8 mouse cellular contexts compared by ENCODE assay signal in the genomic region with DNA sequence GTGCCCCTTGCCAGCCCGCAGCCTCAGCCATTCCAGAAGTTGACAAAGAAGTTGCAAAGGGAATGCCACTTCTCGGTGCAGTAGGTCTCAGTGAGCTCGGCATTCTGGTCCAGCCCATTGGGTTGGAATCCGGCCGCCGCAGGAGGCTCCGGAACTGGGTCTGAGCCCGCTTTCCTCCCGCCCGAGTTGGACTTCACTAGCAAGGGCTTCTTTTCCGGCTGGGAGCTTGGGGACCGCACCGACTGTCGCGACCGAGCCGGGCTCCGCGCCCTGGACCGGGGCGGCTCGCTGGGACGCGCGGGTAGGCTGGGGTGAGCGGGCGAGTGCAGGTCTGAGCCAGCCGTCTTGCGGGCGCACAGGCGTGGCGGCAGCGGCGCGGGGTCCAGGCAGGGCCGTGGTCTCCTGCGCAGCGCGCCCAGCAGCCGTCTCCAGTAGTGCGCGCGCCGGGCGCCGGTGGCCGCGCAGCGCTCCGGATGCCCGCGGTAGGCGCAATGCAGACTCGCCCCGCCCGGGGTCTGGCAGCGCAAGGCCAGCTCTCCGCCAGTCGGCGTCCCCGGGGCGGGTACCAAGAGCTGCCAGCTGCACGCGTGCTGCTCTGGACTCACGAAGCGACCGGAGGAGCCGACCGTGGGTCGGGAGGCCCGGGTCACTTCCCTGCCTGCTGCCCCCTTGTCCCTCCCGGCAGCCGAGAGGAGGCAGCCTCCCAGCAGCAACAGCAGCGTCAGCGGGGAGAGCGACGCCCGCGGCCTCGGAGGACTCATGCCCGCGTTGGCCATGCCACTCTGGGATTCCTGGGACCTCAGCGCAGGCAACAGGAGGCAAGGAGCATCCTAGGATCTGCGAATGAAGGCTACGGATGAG. TPM values are rescaled to one million over a fixed set of nuclear protein-coding genes. Genes with fewer than 3 reads are reported as not detected.
A peak's percentile ranks its signal among the peaks of the same experiment; 100 is the strongest.
DNase-seq lines count a peak whose midpoint lies in the region; ATAC-seq lines count a peak whose summit lies in the region.

No protein-coding gene starts in this region.

- peak overlapping the region; percentile 81 for H3K9ac ChIP-seq in intestine, embryonic 14.5 days (ENCODE audit: low read length)
- H3K9ac ChIP-seq in midbrain, embryonic 11.5 days (ENCODE audit: low read length), result peak overlapping the region; percentile 96

- H3K4me2 ChIP-seq in intestine, embryonic 14.5 days (ENCODE audit: low read length), result peak overlapping the region; percentile 60
- H3K4me2 ChIP-seq in midbrain, embryonic 11.5 days, result peak overlapping the region; percentile 72

- no peaks in the 10 kb centered on the region for H3K4me1 ChIP-seq in intestine, embryonic 14.5 days (replicated peaks; ENCODE audit: control insufficient read depth, insufficient read depth, low read length)
- peaks cover 9% of the 10 kb centered on the region for H3K4me1 ChIP-seq in midbrain, embryonic 11.5 days (ENCODE audit: control insufficient read depth, insufficient read depth, low read length)

- no peaks in the 10 kb centered on the region for H3K27me3 ChIP-seq in intestine, embryonic 14.5 days (replicated peaks; ENCODE audit: control insufficient read depth, insufficient read depth, low read length)
- no peaks in the 10 kb centered on the region for H3K27me3 ChIP-seq in midbrain, embryonic 11.5 days (ENCODE audit: control insufficient read depth, insufficient read depth, low read length)

- H3K36me3 ChIP-seq in intestine, embryonic 14.5 days (ENCODE audit: control insufficient read depth, insufficient read depth, low read length), result no peaks in the 10 kb centered on the region
- no peaks in the 10 kb centered on the region for H3K36me3 ChIP-seq in midbrain, embryonic 11.5 days (ENCODE audit: control insufficient read depth, insufficient read depth, low read length)

- intact Hi-C loops in gastrocnemius, postnatal 14 days (cut with DNase I; ENCODE audit: low total_unique reads), result loop anchor here (5.0 kb wide), 1 partner anchor 101 kb away; no protein-coding TSS in a partner anchor
- intact Hi-C loops in left cerebral cortex, postnatal 4 days (cut with DNase I), result no loop called here

- peak; percentile 62 for ATAC-seq in activated CD4-positive, CD25-positive, alpha-beta regulatory T cell, adult 4 months
- peak; percentile 88 for ATAC-seq in intestine, embryonic 14.5 days (replicated peaks; ENCODE audit: low FRiP score, low TSS enrichment, low read depth)
- ATAC-seq in midbrain, embryonic 11.5 days (ENCODE audit: low FRiP score), result peak; percentile 92

- peak overlapping the region; percentile 85 for H3K27ac ChIP-seq in intestine, embryonic 14.5 days (ENCODE audit: low read depth)
- peak overlapping the region; percentile 95 for H3K27ac ChIP-seq in midbrain, embryonic 11.5 days (ENCODE audit: low read depth, low read length)

- peak; percentile 89 for DNase-seq in embryo, embryonic 10 days (ENCODE audit: low spot score)
- DNase-seq in gastrocnemius, postnatal 14 days, result peak; percentile 85
- peak; percentile 90 for DNase-seq in intestine, embryonic 14.5 days (ENCODE audit: low spot score)
- peak; percentile 84 for DNase-seq in left cerebral cortex, postnatal 4 days
- peak; percentile 98 for DNase-seq in midbrain, embryonic 11.5 days (ENCODE audit: low spot score, missing footprints)
- DNase-seq in skeletal muscle tissue, adult 2 months (ENCODE audit: low read depth, low spot score), result peak; percentile 72
- no peak for DNase-seq in c-Kit-positive CD71-positive TER-119-positive erythroid progenitor cells, embryonic 14.5 days (ENCODE audit: low spot score)

- WGBS in intestine, embryonic 14.5 days, result under 1% methylated on average over 71 of the region's 85 CpGs
- under 1% methylated on average over 84 of the region's 85 CpGs for WGBS in midbrain, embryonic 11.5 days

- H3K9me3 ChIP-seq in intestine, embryonic 14.5 days (ENCODE audit: control insufficient read depth, low read length), result no peaks in the 10 kb centered on the region
- H3K9me3 ChIP-seq in midbrain, embryonic 11.5 days (ENCODE audit: control insufficient read depth, low read length), result no peaks in the 10 kb centered on the region

- peak overlapping the region; percentile 76 for H3K4me3 ChIP-seq in intestine, embryonic 14.5 days (ENCODE audit: low read depth, low read length)
- H3K4me3 ChIP-seq in midbrain, embryonic 11.5 days (ENCODE audit: low read depth, low read length), result peak overlapping the region; percentile 90

RNA-seq across cellular contexts. Expression of gene Fgfbp3, which starts 0.7 kb away (rescaled TPM):
- polyA plus RNA-seq in activated CD4-positive, CD25-positive, alpha-beta regulatory T cell, adult 4 months (2017; shearing (Covaris generic)), result not detected
- 1 to 10 TPM; 1.2 to 2.9 TPM for total RNA-seq in gastrocnemius, postnatal 14 days (2021)
- 3.5 and 3.8 TPM in 2 replicates for polyA plus RNA-seq in intestine, embryonic 14.5 days (2014; fragmentation: Nextera tagmentation; extraction: Ambion mirVana)
- 10 to 100 TPM; 24.5 to 25.3 TPM for total RNA-seq in left cerebral cortex, postnatal 4 days (2021)
- polyA plus RNA-seq in midbrain, embryonic 11.5 days (2014; fragmentation: Nextera tagmentation; extraction: Ambion mirVana), result 41.8 and 45.9 TPM in 2 replicates

RNA-seq across cellular contexts. Expression of gene Btaf1, which starts 7.2 kb away (rescaled TPM):
- polyA plus RNA-seq in activated CD4-positive, CD25-positive, alpha-beta regulatory T cell, adult 4 months (2017; shearing (Covaris generic)), result 1 to 10 TPM; 8.2 to 9.1 TPM
- total RNA-seq in gastrocnemius, postnatal 14 days (2021), result 1 to 10 TPM; 6.3 to 9.9 TPM
- 15.3 and 16.0 TPM in 2 replicates for polyA plus RNA-seq in intestine, embryonic 14.5 days (2014; fragmentation: Nextera tagmentation; extraction: Ambion mirVana)
- total RNA-seq in left cerebral cortex, postnatal 4 days (2021), result 10 to 100 TPM; 24.1 to 29.2 TPM
- polyA plus RNA-seq in midbrain, embryonic 11.5 days (2014; fragmentation: Nextera tagmentation; extraction: Ambion mirVana), result 20.9 and 21.9 TPM in 2 replicates
